Mouse (Mus musculus) hindbrain, embryonic 13.5 days (tissue): ENCODE results near the gene Spock2. TPM values are rescaled to one million over a fixed set of nuclear protein-coding genes. Genes with fewer than 3 reads are reported as not detected.

Experiments used
- ATAC-seq: fragments of 200-750 bp; cut with Nextera tagmentation; 2 replicates; pipeline ENCODE4 v1.8.0; 2017; ENCODE audit warnings: moderate TSS enrichment; ENCODE audit not compliant: low FRiP score
- H3K27ac ChIP-seq: fragments of 300-500 bp; sonication (generic); 2 replicates; pipeline ENCODE4 v1.5.1; 2015; ENCODE audit warnings: inconsistent platforms, mild to moderate bottlenecking, moderate library complexity
- H3K27me3 ChIP-seq: fragments of 300-500 bp; sonication (generic); 2 replicates; pipeline ENCODE4 v1.6.1; 2015; ENCODE audit warnings: mild to moderate bottlenecking, inconsistent platforms
- H3K36me3 ChIP-seq: fragments of 300-500 bp; sonication (generic); 2 replicates; pipeline ENCODE4 v1.6.1; 2015; ENCODE audit warnings: mild to moderate bottlenecking, inconsistent platforms
- H3K4me1 ChIP-seq: fragments of 300-500 bp; sonication (generic); replicated peaks from 2 replicates; pipeline ENCODE4 v1.6.1; 2015; ENCODE audit warnings: inconsistent platforms
- H3K4me2 ChIP-seq: fragments of 300-500 bp; sonication (generic); 2 replicates; pipeline ENCODE4 v1.6.1; 2015; ENCODE audit warnings: inconsistent platforms, mild to moderate bottlenecking, moderate library complexity
- H3K4me3 ChIP-seq: fragments of 300-500 bp; sonication (generic); 2 replicates; pipeline ENCODE4 v1.5.1; 2015; ENCODE audit warnings: mild to moderate bottlenecking, inconsistent platforms
- H3K9ac ChIP-seq: fragments of 300-500 bp; sonication (generic); 2 replicates; pipeline ENCODE4 v1.6.1; 2015; ENCODE audit warnings: mild to moderate bottlenecking, inconsistent platforms
- H3K9me3 ChIP-seq: fragments of 300-500 bp; sonication (generic); 2 replicates; pipeline ENCODE4 v1.6.1; 2016; ENCODE audit warnings: inconsistent platforms
- WGBS: fragments of 180-500 bp; shearing (Covaris S2); methylation state at CpG from one replicate; pipeline ENCODE4 v1.1.7; 2015; 5-methylcytosine and 5-hydroxymethylcytosine counted together
- polyA plus RNA-seq: library from polyadenylated mRNA; unstranded; fragments of >200 nt; fragmentation: Nextera tagmentation; extraction: Ambion mirVana; gene quantifications from 2 replicates; pipeline ENCODE4 v1.2.1, GENCODE M21; 2015

The Spock2 gene
- 67.9 and 76.3 TPM in 2 replicates for polyA plus RNA-seq

DNA sequence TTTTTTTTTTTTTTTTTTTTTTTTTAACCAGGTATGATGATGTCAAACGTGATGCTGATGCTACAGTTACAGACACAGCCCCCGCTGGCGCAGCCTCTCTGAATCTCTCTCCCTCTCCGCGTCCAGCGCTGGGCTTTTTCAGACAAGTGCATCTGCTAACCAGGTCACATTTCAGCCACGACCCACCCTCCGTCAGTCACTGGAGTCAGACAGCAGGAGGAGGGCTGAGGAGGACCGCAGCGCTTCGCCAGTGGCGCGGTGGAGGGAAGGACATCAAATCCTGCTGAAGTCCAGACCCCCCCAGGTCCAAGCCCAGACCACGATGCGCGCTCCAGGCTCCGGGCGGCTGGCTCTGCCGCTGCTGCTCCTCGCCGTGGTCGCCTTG, at the start of gene Spock2:
Gene Spock2, plus strand, starts transcription at position 74 of the 385 bp plus-strand sequence.
- Histone ChIP-seq H3K4me3 (peak within 1 kb of the TSS; percentile 83), H3K36me3 (0 out of 2 replicates have a peak, but pooled peaks cover 4% of the 10 kb centered on the region), H3K9me3 (no peaks in the 10 kb centered on the region), H3K4me1 (peaks cover 53% of the 10 kb centered on the region), H3K27ac (peak within 1 kb of the TSS; percentile 95), H3K9ac (peak within 1 kb of the TSS; percentile 92), H3K27me3 (peaks cover 8% of the 10 kb centered on the region; the same call in 1 of the 2 replicates), H3K4me2 (peak within 1 kb of the TSS; percentile 88)
- under 1% methylated on average over 22 of the region's 22 CpGs for WGBS
- peak; percentile 73 for ATAC-seq

DNA sequence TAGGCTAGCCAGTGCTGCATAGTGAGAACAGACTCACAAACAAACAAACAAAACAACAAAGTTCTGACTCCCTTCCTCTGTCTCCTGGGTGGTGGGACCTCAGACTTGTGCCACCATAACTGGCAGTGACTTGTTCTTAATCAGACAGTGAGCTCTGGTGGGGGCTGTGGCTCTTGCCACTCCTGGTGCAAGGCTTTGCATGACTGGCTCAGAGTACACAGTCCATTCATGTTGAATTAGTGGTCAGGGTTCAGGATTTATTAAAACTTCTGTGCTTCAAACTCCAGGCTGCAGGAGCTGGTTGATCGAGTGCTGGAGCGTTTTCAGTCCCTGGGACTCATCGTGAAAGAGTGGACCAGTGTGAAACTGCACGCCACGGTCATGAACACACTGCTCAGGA, 43.8 kb upstream of the Spock2 start:
- no peak overlapping the region for H3K4me3 ChIP-seq
- H3K4me1 ChIP-seq: no peaks in the 10 kb centered on the region
- no peak overlapping the region for H3K9ac ChIP-seq
- WGBS: 76% methylated on average over 5 of the region's 5 CpGs
- H3K27me3 ChIP-seq: no peaks in the 10 kb centered on the region
- H3K27ac ChIP-seq: no peak overlapping the region
- peaks cover 9% of the 10 kb centered on the region for H3K36me3 ChIP-seq
- ATAC-seq: no peak
- no peak overlapping the region for H3K4me2 ChIP-seq
- H3K9me3 ChIP-seq: peaks cover 8% of the 10 kb centered on the region

DNA sequence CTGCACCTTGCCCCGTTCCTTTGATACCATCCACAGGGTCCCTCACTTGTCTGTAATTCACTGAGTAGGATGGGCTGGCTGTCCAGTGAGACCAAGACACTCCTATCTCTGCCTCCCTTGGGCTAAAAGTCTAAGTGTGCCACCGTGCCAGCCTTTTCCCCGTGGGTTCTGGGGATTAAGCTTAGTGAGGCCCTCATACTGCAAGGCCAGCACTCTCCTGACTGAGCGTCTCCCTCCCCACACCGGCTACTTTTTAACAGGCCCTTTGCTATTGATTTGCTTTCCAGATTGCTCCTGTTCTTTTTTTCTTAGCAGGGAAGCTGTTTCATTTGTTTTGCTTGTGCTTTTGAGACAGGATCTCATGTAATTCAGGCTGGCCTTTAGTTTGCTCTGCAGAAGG, 43.1 kb upstream of the Spock2 start:
- H3K27me3 ChIP-seq: no peaks in the 10 kb centered on the region
- H3K27ac ChIP-seq: no peak overlapping the region
- no peak for ATAC-seq
- H3K4me1 ChIP-seq: no peaks in the 10 kb centered on the region
- H3K9me3 ChIP-seq: peaks cover under 1% of the 10 kb centered on the region; the same call in 1 of the 2 replicates
- no peak overlapping the region for H3K4me3 ChIP-seq
- H3K4me2 ChIP-seq: no peak overlapping the region
- H3K36me3 ChIP-seq: peaks cover 7% of the 10 kb centered on the region
- no peak overlapping the region for H3K9ac ChIP-seq
- WGBS: 47% methylated on average over 5 of the region's 5 CpGs

DNA sequence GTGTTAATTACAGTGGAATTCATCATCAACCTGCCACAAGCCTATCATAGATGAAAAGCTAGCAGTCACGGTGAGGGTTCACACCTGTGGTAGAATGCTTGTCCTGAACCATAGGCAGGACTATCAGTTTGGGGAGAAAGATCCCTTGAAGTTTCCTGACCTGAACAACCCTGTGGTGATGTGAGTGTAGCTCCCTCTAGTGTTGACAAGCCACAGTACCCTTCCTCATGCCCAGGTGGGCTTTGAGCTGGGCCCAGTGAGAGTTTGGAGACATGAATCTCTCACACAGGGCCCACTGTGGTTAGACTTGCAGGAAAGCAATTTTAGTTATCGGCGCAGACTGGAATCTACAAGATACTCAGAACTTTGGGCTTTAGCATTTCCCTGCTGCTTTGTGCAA, 39.5 kb upstream of the Spock2 start:
- Histone ChIP-seq H3K36me3 (peaks cover 5% of the 10 kb centered on the region; the same call in 1 of the 2 replicates), H3K9me3 (no peaks in the 10 kb centered on the region), H3K4me1 (peaks cover 7% of the 10 kb centered on the region; the same call in 1 of the 2 replicates), H3K4me2 (no peak overlapping the region), H3K4me3 (no peak overlapping the region), H3K27ac (no peak overlapping the region), H3K9ac (no peak overlapping the region), H3K27me3 (no peaks in the 10 kb centered on the region)
- no peak for ATAC-seq
- 72% methylated on average over 3 of the region's 3 CpGs for WGBS

DNA sequence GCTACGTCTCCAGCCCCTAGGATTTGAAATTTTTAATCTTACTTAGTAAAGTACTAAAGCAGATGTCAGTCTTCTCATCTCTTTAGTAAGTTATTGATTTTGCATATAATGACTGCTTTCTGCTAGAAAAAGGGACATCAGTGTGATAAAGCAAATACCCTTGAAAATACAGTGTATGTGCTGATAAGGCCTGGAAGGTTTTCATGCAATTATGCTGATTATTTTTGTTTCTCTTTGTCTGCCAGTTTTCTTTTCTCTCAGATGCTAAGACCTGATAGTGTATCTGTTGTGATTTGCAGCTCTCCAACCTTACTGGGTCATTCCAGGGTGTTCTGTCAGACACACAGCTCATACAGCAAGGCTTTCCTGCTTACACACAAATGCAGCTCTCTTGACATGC, 30.9 kb upstream of the Spock2 start:
- Histone ChIP-seq H3K4me1 (peaks cover 14% of the 10 kb centered on the region), H3K4me2 (no peak overlapping the region), H3K27ac (no peak overlapping the region), H3K9me3 (no peaks in the 10 kb centered on the region), H3K4me3 (no peak overlapping the region), H3K36me3 (no peaks in the 10 kb centered on the region), H3K9ac (no peak overlapping the region), H3K27me3 (no peaks in the 10 kb centered on the region)
- 82% methylated on average over 1 of the region's 1 CpGs for WGBS
- ATAC-seq: no peak

DNA sequence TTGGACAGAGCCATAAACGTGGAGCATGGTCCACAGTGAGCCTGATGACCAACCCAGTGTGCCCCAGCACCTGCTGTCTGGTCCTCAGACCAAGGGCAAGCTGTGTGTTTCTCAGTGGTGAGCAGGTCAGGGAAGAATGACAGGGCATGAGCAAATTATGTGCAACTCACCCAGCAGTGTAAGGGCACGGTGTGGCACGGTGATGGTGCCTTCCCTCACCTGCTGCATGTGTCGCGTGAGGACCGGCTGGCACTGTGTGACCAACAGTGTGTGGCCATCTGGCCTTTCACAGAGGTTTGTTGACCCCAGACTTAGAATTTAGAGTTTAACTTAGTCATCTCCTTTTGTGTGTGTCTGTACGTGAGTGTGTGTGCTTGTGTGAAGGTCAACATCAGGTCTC, 28.8 kb upstream of the Spock2 start:
- Histone ChIP-seq H3K27me3 (no peaks in the 10 kb centered on the region), H3K4me1 (peaks cover 32% of the 10 kb centered on the region), H3K36me3 (no peaks in the 10 kb centered on the region), H3K27ac (no peak overlapping the region), H3K9ac (no peak overlapping the region), H3K9me3 (no peaks in the 10 kb centered on the region), H3K4me3 (no peak overlapping the region), H3K4me2 (no peak overlapping the region)
- no peak for ATAC-seq
- 97% methylated on average over 7 of the region's 7 CpGs for WGBS

DNA sequence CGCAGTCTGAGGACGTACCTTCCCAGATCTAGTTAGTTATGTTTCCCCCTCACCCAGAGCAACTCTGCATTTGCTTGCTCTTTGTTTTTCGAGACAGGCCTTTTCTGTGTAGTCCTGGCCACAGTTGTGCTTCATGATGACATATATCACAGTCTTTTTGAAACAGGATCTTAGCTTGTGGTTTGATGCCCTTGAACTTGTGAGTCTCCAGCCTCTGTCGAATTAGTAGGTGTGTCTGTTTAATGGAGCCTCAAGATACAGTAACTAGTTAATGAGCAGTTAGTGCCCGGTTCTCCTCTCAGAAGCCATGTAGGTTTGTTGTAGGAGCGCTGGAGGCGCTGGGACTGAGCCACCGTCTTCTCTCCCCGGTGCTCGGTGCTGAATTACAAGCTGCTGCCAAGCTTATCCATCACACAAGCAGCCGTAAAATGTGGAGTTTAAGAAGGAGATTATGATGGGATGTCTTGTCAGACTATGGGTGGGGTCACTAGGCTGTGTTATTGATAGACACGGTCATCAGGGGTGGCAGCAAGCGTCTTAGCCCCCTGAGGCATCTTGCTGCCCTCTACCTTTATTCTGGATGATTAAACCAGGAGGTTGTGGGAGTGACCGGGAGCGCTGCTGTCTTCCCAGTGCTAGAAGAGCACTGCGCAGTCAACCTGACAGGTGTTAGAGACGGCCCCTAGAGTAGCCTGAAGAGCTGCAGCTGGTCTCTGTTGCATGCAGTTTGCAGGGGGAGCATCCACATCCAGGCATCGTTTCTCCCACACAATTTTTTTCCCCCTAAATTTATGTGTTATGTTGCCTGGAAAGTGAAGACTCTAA, 28.1 kb upstream of the Spock2 start:
- 0 out of 2 replicates have a peak, but pooled peaks have one; percentile 22 for ATAC-seq
- peaks cover 32% of the 10 kb centered on the region for H3K4me1 ChIP-seq
- no peak overlapping the region for H3K4me3 ChIP-seq
- no peak overlapping the region for H3K9ac ChIP-seq
- H3K4me2 ChIP-seq: no peak overlapping the region
- peak overlapping the region; percentile 52; the same call in 1 of the 2 replicates for H3K27ac ChIP-seq
- H3K36me3 ChIP-seq: no peaks in the 10 kb centered on the region
- H3K9me3 ChIP-seq: no peaks in the 10 kb centered on the region
- H3K27me3 ChIP-seq: no peaks in the 10 kb centered on the region
- 77% methylated on average over 18 of the region's 18 CpGs for WGBS

DNA sequence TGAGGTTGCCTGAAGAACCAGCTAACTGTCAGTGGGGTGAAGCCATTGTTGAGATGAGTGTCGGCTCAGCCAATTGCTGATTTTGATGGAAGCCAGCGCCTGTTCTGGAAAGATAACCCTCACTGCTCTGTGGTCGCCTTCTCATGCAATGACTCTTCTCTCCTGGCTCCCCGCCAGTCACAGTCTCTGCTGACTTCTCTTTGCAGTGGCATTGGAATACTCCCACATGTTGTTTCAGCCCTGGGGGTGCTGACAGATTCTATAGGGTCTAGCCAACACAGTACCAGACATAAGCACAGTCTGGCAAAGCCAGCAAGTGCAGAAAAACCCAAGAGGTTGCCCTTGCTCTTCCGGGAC, 27.5 kb upstream of the Spock2 start:
- H3K27me3 ChIP-seq: no peaks in the 10 kb centered on the region
- 0 out of 2 replicates have a peak, but pooled peaks have one; percentile 18 for ATAC-seq
- no peaks in the 10 kb centered on the region for H3K36me3 ChIP-seq
- 76% methylated on average over 5 of the region's 5 CpGs for WGBS
- H3K9me3 ChIP-seq: no peaks in the 10 kb centered on the region
- H3K27ac ChIP-seq: peak overlapping the region; percentile 52; the same call in 1 of the 2 replicates
- H3K4me1 ChIP-seq: peaks cover 32% of the 10 kb centered on the region
- no peak overlapping the region for H3K4me3 ChIP-seq
- no peak overlapping the region for H3K4me2 ChIP-seq
- H3K9ac ChIP-seq: no peak overlapping the region

DNA sequence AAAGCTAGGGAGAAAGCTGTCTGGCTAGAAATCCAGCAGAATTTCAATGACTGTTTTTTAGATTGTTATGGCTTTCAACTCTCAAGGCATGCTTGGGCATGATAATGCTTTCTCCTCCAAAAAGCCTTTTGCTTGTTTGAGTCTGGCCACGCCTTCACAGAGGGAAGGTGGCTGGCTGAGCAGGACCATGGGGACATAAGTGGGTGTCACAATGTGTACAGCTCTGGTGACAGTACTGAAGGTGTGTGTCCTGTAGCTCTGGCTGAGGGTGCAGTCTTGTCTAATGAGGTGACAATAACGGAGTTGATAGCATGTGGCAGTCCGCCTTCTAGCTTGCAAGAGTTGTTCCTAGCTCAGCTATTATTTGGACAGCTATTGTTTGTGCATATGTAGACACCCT, 25.8 kb upstream of the Spock2 start:
- Histone ChIP-seq H3K27ac (no peak overlapping the region), H3K4me1 (peaks cover 32% of the 10 kb centered on the region), H3K9me3 (no peaks in the 10 kb centered on the region), H3K4me3 (no peak overlapping the region), H3K4me2 (no peak overlapping the region), H3K9ac (no peak overlapping the region), H3K27me3 (no peaks in the 10 kb centered on the region), H3K36me3 (no peaks in the 10 kb centered on the region)
- no peak for ATAC-seq
- whole genome bisulfite sequencing: 62% methylated on average over 3 of the region's 3 CpGs

DNA sequence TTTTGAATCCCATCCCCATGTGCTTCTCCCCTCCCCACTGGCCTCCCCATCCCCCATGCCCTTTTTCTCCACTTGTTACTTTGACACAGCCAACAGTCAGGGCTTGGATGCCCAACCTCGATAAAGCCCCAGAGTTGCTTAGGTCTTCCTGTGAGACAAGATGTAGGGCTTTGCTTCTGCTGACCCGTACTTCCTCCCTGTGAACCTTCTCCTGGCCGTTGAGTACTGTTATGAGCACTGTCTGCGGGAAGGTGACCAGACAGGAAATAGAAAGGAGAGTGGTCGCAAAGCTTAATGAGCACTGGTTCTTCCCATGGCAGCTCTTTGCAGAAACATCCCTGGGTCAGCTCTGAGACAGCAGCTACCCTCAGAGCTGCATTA, 25.4 kb upstream of the Spock2 start:
- H3K4me3 ChIP-seq: no peak overlapping the region
- 57% methylated on average over 5 of the region's 5 CpGs for WGBS
- no peak overlapping the region for H3K4me2 ChIP-seq
- ATAC-seq: no peak
- no peaks in the 10 kb centered on the region for H3K9me3 ChIP-seq
- peak overlapping the region; percentile 50 for H3K27ac ChIP-seq
- no peak overlapping the region for H3K9ac ChIP-seq
- H3K27me3 ChIP-seq: no peaks in the 10 kb centered on the region
- H3K36me3 ChIP-seq: no peaks in the 10 kb centered on the region
- H3K4me1 ChIP-seq: peaks cover 32% of the 10 kb centered on the region

DNA sequence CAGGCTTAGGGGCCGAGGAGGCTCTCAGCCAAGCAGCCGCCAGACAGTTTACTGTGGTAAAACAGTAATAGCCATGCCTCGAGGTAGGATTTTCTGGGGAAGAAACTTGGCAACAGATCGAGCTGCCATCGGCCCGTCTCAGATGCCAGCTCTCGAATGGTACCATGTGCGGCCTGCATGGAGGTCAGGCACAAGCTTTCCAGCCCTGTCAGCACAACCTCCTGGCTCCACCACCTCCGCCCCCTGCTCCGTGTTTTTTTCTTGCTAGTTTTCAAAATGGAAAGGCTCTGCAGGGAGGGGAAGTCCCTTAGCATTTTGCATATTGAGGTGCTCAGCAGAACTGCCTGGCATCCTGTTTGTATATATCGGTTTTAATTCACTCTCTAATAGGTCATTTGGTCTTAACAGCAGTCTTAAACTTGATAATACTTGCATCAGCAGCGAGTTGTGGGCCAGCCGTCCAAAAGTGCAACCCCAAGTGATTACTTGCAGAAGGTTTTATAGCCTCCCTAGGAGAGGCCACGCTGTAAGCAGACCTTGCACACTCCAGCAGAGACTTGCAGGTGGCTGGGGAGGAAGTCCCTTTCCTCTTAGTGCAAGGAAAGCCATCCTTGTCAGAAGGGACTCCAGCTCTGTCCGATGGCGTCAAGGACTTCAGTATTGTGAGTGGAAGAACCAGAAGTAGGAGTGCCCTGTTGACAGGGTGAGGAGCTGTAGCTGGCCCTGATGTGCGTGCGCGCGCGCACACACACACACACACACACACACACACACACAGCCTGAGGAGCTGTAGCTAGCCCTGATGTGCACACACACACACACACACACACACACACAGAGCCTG, 24.8 kb upstream of the Spock2 start:
- 74% methylated on average over 21 of the region's 21 CpGs for WGBS
- Histone ChIP-seq H3K4me3 (no peak overlapping the region), H3K9ac (no peak overlapping the region), H3K4me2 (no peak overlapping the region), H3K27me3 (no peaks in the 10 kb centered on the region), H3K4me1 (peaks cover 32% of the 10 kb centered on the region), H3K9me3 (no peaks in the 10 kb centered on the region), H3K36me3 (no peaks in the 10 kb centered on the region), H3K27ac (peak overlapping the region; percentile 50)
- no peak for ATAC-seq

DNA sequence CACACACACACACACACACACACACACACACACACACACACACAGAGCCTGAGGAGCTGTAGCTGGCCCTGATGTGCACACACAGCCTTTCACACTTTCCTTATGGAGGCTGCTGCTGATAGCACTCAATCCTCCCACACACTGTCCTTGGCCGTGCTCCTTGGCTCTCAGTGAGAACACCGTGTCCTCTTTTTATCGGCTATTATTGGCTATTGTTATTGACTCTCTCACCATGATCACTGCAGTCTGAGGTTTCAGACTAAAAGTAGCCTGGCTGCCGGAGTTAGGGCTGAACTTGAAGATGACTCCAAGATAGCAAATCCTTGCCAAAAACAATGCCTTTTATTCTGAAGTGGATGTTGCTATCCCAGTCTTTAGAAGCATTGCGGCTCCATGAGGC, 24.1 kb upstream of the Spock2 start:
- H3K9ac ChIP-seq: no peak overlapping the region
- no peak for ATAC-seq
- no peak overlapping the region for H3K4me2 ChIP-seq
- H3K27me3 ChIP-seq: no peaks in the 10 kb centered on the region
- peaks cover 32% of the 10 kb centered on the region for H3K4me1 ChIP-seq
- peak overlapping the region; percentile 50; the same call in 1 of the 2 replicates for H3K27ac ChIP-seq
- no peaks in the 10 kb centered on the region for H3K36me3 ChIP-seq
- no peaks in the 10 kb centered on the region for H3K9me3 ChIP-seq
- 53% methylated on average over 5 of the region's 5 CpGs for WGBS
- H3K4me3 ChIP-seq: no peak overlapping the region
